Mouse (Mus musculus): ENCODE results near the gene Gm49325.

The Gm49325 gene

DNA sequence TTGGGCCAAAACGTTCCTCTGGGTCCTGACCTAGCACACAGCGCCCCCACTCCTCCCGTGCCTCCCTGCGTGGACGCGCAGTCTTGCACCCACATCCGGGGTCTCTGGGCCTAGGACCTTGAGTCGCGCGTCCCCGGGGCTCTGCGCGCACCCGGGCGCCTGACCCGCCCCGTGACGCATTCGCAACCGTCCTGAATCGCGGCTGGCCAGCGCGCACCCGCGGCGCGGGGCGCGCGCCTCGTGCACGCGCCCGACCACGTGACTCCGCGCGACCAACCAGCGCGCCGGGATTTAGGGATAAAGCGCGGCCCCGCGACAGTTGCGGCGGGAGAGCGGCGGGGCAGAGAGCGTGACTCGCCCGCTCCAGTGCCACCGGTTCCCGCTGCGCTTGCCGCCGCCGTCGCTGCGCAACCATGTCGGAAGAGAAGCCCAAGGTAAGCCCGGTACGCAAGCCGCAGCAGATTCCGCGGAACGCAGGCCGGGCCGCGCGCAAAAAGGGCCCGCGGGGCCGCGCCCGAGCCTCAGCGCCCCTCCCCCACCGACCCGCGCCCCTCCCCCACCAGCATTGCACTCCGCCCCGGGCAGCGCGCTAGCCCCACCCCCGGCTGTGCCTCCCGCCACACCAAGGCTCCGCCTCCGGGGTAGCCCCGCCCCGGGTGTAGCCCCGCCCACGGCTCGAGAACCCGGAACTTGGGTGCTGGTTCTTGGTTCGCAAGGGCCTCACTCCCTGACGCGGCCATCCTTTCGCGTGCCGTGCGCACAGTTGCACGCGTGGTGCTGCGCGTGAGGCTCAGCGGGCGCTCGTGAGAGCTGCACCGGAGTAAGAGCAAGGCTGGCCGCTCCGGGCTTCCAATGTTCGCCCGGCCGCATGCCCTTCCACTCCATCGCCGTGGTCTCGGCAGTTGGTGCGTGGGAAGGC is at the start of gene Gm49325, which contains the start of gene Sumo3:
Gm49325 (plus strand) TSS at position 290 of the 919 bp plus-strand sequence.
Sumo3 (plus strand) TSS at position 190 of the 919 bp plus-strand sequence.
- DNase-seq = peak; percentile 99 to 100

DNA sequence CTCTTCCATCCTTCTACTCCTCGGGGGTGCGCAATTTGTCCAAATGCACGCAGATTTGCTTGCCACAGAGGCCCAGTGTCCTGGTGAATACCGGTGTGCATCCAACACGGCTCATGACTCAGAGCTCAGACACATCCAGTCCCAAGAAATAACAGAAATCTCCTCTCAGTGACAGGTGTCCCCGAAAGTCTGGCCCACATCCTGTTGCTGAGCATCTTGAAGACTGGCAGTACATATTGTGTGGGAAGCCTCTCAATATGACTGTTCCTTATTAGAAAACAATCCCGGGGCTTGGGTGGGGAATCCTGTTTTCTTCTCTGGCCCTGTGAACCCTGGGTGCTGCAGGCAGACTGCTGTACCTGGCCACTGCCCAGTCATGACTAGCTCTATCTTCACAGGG is 49.4 kb upstream of the Gm49325 start:
- no peak for DNase-seq

DNA sequence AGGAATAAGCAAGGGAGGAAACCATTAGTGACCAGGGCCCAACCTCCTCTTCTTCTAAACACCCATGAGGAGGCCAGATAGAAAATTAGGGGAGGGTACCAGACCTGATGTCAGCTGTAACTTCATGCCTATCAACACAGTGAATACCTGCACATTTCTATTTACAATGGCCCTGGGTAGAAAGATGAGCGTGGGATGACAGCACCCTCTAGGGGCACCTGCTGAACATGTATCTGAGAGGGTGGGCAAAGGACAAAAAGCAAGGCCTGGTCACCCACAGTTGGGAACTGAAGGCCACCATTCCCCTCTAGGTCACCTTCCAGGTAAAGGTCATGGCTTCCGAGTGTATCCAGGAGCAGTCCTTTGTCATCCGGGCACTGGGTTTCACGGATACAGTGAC is 48.4 kb upstream of the Gm49325 start:
- peak in 1 of 2 experiments; percentile 30 for DNase-seq

DNA sequence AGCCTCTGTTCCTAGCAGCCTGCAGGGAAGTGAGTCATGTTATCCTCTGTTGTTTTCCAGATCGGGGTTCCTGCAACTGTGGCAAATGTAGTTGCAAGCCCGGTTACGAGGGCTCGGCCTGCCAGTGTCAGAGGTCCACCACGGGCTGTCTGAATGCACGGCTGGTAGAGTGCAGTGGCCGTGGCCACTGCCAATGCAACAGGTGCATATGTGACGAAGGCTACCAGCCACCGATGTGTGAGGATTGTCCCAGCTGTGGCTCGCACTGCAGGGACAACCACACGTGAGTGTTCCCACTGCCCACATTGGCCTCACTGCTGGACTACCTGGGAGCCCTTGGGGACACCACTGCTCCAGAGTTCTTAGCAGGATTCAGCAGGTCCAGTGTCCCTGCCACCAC is 45.9 kb upstream of the Gm49325 start:
- no peak for DNase-seq

DNA sequence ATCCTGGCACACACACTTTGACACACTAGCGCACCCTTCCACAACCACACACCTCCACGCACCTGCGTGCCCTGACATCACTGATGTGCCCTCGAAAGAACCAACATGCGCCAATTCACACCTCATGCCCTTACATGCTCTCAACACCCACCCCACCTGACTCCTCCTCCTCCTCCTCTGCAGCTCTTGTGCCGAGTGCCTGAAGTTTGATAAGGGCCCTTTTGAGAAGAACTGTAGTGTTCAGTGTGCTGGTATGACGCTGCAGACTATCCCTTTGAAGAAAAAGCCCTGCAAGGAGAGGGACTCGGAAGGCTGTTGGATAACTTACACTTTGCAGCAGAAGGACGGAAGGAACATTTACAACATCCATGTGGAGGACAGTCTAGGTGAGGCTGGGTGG is 45.2 kb upstream of the Gm49325 start:
- DNase-seq = no peak

DNA sequence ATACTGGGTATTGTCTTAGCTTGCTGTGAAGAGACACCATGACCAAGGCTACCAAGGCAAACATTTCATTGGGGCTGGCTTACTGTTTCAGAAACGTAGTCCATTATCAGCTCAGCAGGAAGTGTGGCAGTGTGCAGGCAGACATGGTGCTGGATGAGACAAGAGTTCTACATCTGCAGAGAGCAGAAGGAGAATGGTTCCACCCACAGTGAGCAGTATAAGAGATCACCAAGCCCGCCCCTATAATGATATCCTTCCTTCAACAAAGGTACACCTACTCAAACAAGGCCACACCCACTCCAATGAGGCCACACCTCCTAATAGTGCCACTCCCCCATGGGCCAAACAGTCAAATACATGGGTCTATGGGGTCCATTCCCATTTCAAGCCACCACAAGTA is 44.5 kb upstream of the Gm49325 start:
- DNase-seq = no peak

DNA sequence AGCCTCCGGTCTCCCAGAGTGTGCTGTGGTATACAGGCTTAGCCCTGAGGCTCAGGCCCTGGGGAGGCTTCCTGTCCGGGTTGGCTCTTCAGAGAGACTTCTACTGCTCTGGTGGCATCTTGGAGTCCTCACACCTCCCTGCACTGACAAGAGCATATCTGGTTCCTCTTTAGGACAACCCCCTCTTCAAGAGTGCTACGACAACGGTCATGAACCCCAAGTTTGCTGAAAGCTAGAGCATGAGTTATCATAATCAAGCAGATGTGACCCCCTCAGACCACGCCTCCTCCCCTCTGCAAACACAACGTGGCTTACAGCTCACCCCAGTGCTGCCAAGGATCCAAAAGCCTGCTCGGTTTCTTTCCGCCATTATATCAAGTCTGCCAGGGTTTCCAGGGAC is 41.0 kb upstream of the Gm49325 start:
- DNase-seq = no peak

DNA sequence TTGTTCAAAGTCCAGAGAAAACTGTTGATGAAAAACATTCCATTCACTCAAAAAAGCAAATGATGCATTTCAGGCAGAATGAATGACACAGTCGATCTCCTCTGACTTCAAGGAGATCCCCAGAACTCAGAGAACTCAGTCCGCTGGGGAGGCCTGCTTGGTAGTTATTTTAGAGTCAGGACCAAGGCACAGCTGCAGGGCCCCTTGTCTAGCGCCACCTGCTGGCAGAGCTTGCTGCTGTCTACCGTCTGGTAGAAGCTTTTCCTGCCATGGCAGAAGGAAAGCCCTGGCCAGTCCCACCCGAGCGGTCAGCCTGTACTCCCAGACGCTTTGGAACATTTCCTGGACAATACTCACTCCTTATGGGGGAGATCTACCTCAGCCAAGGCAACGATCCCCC is 39.3 kb upstream of the Gm49325 start:
- peak; percentile 80 to 83 for DNase-seq

DNA sequence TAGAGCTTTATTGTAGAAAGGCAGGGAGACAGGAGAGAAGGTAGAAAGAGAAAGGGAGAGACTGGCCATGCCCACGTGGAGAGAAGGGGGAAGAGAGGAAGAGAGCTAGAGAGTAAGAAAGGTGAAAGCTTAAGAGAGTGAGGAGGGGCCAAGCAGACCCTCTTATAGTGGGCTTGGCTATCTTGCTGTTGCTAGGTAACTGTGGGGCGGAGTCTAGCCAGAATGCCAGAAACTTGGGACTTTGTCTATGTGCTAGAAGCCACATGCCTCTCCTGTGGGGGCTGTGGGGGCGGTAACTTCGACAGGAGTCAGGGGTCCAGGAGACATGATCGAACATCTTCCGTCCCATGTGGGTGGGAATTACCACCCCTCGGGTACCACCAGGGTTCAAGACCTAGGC is 36.5 kb upstream of the Gm49325 start:
- DNase-seq = no peak

DNA sequence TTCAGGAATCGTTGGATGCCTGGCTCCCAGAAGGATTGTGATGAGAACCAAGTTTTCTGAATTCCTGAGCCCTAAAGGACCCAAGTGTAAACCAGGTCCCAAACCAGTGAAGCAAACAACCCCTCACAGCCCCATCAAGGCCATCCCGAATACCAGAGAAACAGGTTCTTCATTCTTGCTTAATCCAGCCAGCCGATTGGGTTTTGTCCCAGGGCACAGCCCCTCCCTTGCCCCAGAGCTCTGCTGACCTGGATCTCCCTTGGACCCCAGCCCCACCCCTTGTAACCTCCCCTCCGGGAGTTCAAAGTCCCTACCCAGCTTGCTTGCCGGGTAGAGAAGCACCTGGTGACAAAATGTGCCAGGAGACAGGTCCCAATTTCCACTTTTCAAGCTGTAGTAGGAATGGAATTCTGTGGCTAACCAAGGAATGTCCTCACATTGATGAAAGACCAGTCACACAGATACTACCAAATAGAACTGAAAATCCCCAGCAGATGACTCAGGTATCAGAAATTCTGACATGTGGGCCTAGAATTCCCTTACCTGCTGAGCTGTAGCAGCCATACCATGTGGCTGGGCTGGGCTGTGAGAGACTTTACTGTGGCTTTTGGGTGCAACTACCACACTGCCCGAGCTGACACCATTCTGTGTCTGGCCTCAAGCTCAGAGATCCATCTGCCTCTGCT is 35.9 kb upstream of the Gm49325 start:
- no peak for DNase-seq

DNA sequence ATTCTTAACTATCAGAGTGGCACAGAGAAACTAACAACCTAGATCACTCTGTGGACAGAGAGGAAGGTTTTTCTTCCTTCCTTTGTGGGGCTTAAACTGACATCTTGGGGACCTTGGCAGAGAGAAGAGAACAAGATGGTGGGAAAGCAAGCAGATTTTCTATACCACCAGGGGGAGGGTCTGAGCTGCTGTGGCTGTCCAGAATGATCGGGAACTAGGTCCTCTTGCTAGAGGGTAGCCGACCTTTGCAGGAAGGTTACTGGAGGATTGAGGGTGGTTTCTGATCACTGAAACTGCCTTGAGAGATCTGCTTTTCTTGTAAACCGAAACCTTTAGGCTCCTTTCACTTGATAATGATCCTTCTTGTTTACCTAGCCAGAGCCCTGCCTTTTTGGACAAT is 33.8 kb upstream of the Gm49325 start:
- no peak for DNase-seq

DNA sequence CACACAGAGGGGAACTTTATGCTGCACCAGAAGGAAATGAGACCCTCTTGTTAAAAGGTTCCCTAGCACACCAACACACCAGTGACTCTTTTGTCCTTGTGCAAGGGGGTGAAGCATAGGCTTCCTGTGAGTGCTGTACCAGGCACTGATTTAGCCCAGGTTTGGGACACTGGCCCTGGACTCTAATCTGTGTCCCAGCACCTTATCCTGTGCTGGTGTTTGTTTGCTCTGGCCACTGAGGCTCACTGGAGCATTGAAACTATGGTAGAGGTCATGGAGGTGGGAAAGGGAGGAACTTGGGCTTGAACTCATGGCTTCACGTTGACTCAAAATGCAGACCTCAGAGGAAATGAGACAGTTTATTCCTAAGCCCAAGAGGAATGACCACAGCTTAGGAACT is 32.8 kb upstream of the Gm49325 start:
- DNase-seq = no peak

DNA sequence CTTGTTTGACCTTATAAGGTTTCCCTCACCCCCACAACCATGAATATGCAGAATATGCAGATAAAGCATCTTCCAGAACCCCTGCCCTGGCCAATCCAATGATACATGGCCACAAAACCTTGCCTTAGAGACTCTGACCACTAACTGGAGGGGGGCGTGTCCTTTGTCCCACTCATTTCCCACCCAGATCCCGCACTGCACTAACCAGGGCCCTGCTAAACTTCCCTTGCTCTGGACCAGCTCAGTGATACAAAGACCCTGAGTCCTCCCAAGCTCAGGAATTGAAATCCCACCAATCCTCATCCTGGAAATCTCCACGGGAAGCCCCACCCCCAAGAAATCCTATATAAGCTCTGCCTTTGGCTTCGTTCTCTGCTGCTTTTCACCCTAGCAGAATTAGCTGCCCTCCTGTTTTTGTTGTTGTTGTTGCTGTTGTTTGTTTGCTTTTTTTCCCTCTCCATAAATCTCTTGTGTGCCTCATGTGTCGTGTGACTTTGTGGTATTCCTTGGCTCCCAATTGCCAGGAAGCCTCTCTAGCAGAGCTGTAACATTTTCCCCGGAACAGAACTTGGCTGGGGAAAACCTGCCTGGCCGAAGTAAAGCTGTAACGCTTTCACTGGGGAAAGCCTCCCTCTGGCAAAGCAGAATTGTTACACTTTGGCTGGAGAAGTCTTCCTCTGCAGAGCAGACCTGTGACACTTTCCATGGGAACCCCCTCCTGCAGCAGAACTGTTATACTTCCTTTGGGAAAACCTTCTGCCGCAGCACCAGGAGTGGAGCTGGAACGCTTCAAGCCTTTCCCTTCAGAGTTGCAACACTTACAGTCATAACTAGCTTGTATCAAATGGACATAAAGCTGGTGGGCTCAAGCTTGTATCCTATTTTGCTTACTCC is 25.7 kb upstream of the Gm49325 start:
- no peak for DNase-seq

DNA sequence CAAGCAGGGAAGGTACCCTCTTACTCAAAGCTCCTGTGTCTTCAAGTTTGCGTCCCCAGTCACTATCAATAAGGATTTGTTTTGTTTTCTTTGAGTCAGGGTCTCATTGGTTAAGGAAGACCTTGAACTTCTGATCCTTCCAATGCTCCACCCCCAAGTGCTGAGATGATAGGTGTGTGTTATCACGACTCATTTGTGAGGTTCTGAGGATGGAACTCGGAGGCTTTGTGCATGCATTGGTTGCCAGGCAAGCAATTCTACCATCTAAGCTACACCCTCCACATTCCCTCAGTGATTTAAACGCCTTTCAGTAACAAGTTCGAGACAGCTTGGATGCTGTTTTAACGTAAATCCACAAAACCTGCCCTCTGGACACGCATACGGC is 25.0 kb upstream of the Gm49325 start:
- no peak for DNase-seq

DNA sequence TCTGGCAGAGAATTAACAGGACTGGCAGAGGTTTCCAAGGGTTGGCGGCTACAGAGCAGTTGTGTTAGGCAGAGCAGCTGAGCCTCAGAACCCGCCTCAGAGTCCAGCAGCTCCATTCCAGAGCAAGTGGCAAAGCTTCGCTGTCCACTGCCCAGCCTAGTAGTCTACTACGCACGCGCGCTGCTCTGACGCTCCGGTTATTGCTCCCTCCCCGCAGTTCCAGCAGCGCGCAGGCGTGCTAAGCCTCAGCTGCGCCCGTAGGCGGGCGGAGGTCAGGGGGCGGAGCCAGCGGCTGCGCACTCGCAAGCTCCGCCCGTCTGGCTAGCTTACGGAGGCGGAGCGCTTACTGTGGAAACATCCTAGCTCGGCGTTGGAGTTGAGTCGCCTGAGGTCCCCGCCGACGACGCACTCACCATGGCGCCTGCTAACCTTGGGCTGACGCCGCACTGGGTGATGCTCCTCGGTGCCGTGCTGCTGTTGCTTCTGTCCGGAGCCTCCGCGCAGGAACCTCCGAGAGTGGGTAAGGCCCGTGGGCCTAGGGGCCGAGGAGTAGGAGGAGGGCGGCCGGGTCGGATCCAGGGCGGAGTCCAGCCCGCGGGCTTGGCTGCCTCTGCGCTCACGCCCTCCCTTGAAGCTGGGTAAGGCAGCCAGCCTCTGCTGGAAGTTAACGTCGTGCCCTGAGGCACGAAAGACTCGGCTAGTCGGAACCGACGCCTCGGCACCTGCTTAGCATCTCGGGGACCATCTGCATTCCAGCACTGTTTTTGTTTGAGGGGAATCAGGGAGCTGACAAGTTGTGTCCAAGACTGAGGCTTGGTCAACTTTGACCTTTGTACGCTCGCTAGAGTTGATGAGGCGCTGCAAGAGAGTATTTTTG is 24.4 kb upstream of the Gm49325 start, which contains the start of gene Pttg1ip:
Pttg1ip (plus strand) TSS at position 313 of the 877 bp plus-strand sequence.
- peak; percentile 93 to 97 for DNase-seq

DNA sequence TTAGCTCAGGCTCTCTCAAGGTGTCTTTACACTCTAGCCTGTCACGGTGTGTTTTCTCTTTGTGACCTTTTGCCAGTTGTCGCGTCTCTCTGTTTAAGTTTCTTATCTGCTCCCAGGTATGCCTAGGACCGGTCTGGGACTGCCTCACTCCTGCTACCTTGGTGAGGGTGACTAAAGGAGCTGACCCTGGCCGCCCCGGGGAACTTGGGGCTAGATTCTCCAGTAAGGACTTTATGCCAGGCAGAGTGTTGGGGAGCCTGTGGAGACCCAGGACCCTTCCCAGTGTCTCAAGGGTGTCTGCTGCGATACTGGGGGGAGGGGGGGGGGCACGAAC is 23.7 kb upstream of the Gm49325 start:
- DNase-seq = no peak

DNA sequence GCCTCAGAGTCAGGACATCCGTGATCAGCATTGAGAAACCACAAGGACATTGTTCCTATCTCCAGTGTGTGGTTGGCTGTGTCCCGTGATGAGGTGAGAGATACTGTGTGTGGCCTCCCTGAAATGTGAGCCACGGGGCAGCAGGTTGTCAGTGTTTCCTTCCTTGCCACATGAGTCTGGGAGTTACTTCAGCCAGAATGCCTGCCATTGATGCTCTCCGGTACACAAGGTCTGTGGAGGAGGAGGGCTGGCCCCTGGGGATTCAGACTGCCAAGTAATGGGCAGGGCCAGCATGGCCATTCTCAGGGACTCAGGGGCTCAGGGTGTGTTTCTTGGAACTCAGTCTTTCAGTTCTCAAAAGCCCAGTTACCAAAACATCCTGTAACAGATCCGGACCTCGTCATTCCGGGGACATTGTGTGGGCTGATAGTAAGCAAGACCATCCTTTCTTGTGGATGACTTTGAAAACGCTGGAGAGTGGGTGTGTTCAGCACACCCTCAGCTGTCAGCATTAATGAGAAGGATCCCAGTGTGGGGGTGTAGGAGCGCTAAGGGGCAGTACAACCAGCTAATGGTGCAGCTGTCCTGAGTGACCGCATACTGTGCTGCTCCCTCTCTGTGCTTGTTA is 22.1 kb upstream of the Gm49325 start:
- no peak for DNase-seq

DNA sequence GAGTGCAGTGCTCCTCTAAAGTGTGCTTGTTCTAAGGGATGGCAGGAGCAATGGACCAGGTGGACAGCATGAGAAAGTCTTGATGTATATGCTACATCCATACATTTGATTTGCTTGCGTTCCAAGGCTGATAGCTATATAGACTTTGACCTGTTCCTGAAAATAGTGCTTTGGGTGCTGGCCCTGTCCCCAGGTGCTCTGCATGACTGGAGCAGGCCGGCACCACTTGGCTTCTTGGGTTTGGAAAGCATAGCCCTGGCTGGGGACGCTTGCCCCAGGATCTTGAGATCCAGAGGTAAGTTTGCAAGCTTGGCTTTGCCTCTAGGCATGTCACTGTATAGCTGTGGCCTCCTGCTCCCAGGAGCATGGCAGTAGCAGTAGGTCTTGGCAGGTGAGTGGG is 19.4 kb upstream of the Gm49325 start:
- no peak for DNase-seq

DNA sequence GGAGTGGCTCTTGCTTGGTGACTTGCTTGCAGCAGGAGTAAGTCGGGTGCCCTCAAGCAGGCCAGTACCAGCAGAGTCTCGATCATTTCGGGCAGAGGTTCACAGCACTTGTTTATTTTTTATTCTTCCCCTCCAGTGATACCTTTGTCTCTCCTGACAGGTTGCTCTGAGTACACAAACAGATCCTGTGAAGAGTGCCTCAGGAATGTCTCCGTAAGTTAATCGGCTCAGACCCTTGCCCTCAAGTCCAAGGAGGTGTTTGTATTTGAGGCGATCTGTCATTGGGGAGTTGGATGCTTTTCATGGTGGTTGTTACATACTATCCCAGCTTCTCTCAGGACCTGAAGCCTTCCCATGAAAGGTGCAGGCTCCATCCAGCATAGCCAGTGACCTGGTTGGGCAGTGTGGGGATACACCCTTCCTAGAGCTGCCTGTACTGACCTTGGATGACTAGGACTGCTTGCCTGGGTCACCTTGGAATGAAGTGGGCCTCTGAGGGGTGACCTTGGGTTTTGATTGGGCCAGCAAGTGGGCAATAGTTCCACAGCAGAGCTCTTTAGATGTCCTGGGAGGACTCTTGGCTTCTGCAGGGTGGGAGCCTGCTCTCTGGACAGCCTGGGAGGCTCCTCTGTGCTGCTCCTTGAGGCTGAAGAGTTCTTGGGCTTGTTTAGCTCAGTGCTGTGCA is 18.8 kb upstream of the Gm49325 start:
- DNase-seq = no peak

DNA sequence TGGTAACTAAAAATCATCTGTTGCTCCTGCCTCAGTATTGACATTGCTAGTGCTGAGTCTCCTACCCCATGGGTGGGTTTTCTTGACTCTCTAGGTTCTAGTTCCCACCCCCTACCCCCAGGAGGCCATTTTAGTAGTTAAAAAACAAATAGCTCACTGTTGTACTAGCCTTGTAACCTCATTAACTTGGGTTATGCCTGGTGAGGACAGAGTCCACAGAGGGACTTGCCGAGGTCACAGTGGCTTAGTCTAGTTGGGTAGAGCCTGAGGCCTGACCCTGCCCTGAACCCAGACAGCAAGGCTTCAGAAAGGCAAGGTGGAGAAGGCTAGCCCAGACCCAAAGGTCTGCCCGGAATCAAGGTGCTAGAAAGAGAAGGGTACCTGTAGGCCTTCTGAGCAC is 18.0 kb upstream of the Gm49325 start:
- no peak for DNase-seq

DNA sequence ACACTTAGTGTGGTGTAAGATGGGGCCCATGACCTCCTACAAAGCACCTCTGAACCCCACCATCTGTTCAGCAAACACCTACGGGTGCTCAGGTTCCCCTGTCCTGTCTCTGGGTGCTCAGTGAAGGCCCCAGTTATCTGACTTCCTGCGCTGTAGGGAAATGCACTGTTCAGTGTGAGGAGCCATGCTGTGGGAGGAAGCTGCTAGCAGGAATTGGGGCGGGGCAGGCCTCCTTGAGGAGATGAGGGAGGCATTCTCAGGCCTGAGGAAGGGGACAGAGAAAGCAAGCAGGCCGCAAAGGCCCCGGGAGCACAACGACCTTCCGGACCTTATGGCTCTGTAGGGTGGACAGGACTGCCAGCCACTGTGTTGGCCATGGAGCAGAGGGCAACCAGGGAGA is 16.9 kb upstream of the Gm49325 start:
- no peak for DNase-seq

Data from thymus, postnatal 36 days (tissue).